Mouse (Mus musculus) MEL (cell line): ENCODE results near the gene B3gat3. TPM values are rescaled to one million over a fixed set of nuclear protein-coding genes. Genes with fewer than 3 reads are reported as not detected.

Experiments
- DNase-seq: peaks from one replicate; pipeline ENCODE4 v3.0.0; 2011; ENCODE audit warnings: low read depth, low spot score
- H3K27ac ChIP-seq: 2 replicates; pipeline ENCODE4 v1.5.1; 2012; ENCODE audit warnings: low read depth, mild to moderate bottlenecking, control low read depth, low read length, moderate library complexity; ENCODE audit not compliant: control insufficient read depth
- H3K27me3 ChIP-seq, 2 experiments: fragments of 150-350 bp in 1 of 2; sonication (generic) in 1 of 2; 2 replicates each; pipeline ENCODE4 v1.6.1; 2012; ENCODE audit warnings: low read length in 2 of 2, mild to moderate bottlenecking in 2 of 2, improper control_type of control experiment in 1 of 2, moderate library complexity in 1 of 2; ENCODE audit not compliant: insufficient read depth in 2 of 2, control insufficient read depth in 1 of 2
- H3K36me3 ChIP-seq, 2 experiments: 2 replicates each; pipeline ENCODE4 v1.6.1; 2012 to 2014; ENCODE audit warnings: low read length in 2 of 2, improper control_type of control experiment in 1 of 2, inconsistent platforms in 1 of 2, mild to moderate bottlenecking in 1 of 2; ENCODE audit not compliant: insufficient read depth in 2 of 2, control insufficient read depth in 1 of 2
- H3K4me1 ChIP-seq, 2 experiments: fragments of 150-350 bp in 1 of 2; sonication (generic) in 1 of 2; 2 replicates each; pipeline ENCODE4 v1.6.1; 2012; ENCODE audit warnings: low read length in 2 of 2, improper control_type of control experiment in 1 of 2, mild to moderate bottlenecking in 1 of 2; ENCODE audit not compliant: insufficient read depth in 2 of 2, control insufficient read depth in 1 of 2
- H3K4me3 ChIP-seq, 2 experiments: fragments of 150-350 bp in 1 of 2; sonication (generic) in 1 of 2; 2 replicates each; pipeline ENCODE4 v1.5.1; 2012; ENCODE audit warnings: low read depth in 2 of 2, low read length in 2 of 2, mild to moderate bottlenecking in 2 of 2, moderate library complexity in 2 of 2, control low read depth in 1 of 2, improper control_type of control experiment in 1 of 2; ENCODE audit not compliant: control insufficient read depth in 1 of 2, insufficient read depth in 1 of 2
- H3K79me2 ChIP-seq: 2 replicates; pipeline ENCODE4 v1.6.1; 2012; ENCODE audit warnings: mild to moderate bottlenecking, low read length, moderate library complexity; ENCODE audit not compliant: control insufficient read depth, poor library complexity, insufficient read depth
- H3K9ac ChIP-seq: 2 replicates; pipeline ENCODE4 v1.6.1; 2012; ENCODE audit warnings: low read depth, mild to moderate bottlenecking, control low read depth, low read length, moderate library complexity; ENCODE audit not compliant: control insufficient read depth, poor library complexity, severe bottlenecking
- H3K9me3 ChIP-seq: fragments of 150-350 bp; sonication (generic); replicated peaks from 2 replicates; pipeline ENCODE4 v1.6.1; 2012; ENCODE audit warnings: mild to moderate bottlenecking, low read length, improper control_type of control experiment, moderate library complexity; ENCODE audit not compliant: insufficient read depth
- BHLHE40 ChIP-seq: IDR thresholded peaks from 2 replicates; pipeline ENCODE4 v1.6.1; 2012; ENCODE audit warnings: low read depth, mild to moderate bottlenecking, inconsistent platforms, low read length, improper control_type of control experiment, borderline replicate concordance
- CHD1 ChIP-seq: IDR thresholded peaks from 2 replicates; pipeline ENCODE4 v1.6.1; 2012; ENCODE audit warnings: low read depth, mild to moderate bottlenecking, inconsistent platforms, low read length, improper control_type of control experiment
- CHD2 ChIP-seq: IDR thresholded peaks from 2 replicates; pipeline ENCODE4 v1.6.1; 2011; ENCODE audit warnings: low read length, improper control_type of control experiment
- CTCF ChIP-seq, 3 experiments: IDR thresholded peaks in 2 of 3; conservative IDR thresholded peaks in 1 of 3; 2 replicates each; pipeline ENCODE4 v1.5.1; 2011 to 2012; ENCODE audit warnings: low read length in 3 of 3, low read depth in 2 of 3, mild to moderate bottlenecking in 2 of 3, improper control_type of control experiment in 1 of 3, inconsistent platforms in 1 of 3, mixed read lengths in 1 of 3, moderate library complexity in 1 of 3; ENCODE audit not compliant: control insufficient read depth in 1 of 3, insufficient read depth in 1 of 3, poor library complexity in 1 of 3, severe bottlenecking in 1 of 3
- ETS1 ChIP-seq: IDR thresholded peaks from 2 replicates; pipeline ENCODE4 v1.6.1; 2012; ENCODE audit warnings: low read depth, mild to moderate bottlenecking, inconsistent platforms, low read length, improper control_type of control experiment, moderate library complexity
- GATA1 ChIP-seq: IDR thresholded peaks from 2 replicates; pipeline ENCODE4 v1.6.1; 2011; ENCODE audit warnings: low read depth, low read length, improper control_type of control experiment
- JUND ChIP-seq: IDR thresholded peaks from 2 replicates; pipeline ENCODE4 v1.6.1; 2011; ENCODE audit warnings: low read depth, mild to moderate bottlenecking, improper control_type of control experiment, low read length
- KAT2A ChIP-seq: conservative IDR thresholded peaks from 2 replicates; pipeline ENCODE4 v1.6.1; 2012; ENCODE audit warnings: low read depth, low read length, improper control_type of control experiment, inconsistent platforms
- MAFK ChIP-seq: IDR thresholded peaks from 2 replicates; pipeline ENCODE4 v1.6.1; 2011; ENCODE audit warnings: low read depth, mild to moderate bottlenecking, low read length, improper control_type of control experiment, borderline replicate concordance
- MAZ ChIP-seq: IDR thresholded peaks from 2 replicates; pipeline ENCODE4 v1.6.1; 2012; ENCODE audit warnings: low read depth, mild to moderate bottlenecking, inconsistent platforms, low read length, improper control_type of control experiment
- MEF2A ChIP-seq: IDR thresholded peaks from 2 replicates; pipeline ENCODE4 v1.6.1; 2014; ENCODE audit warnings: low read depth, mild to moderate bottlenecking, inconsistent platforms, low read length, improper control_type of control experiment; ENCODE audit not compliant: poor library complexity, insufficient replicate concordance, severe bottlenecking; ENCODE audit errors: extremely low read depth
- NRF1 ChIP-seq: IDR thresholded peaks from 2 replicates; pipeline ENCODE4 v1.6.1; 2014; ENCODE audit warnings: low read depth, mild to moderate bottlenecking, inconsistent platforms, low read length, improper control_type of control experiment, moderate library complexity; ENCODE audit not compliant: poor library complexity, insufficient read depth, severe bottlenecking
- POLR2A ChIP-seq, 2 experiments: IDR thresholded peaks; 2 replicates each; pipeline ENCODE4 v1.6.1; 2011 to 2012; ENCODE audit warnings: low read length in 2 of 2, mild to moderate bottlenecking in 2 of 2, control low read depth in 1 of 2, improper control_type of control experiment in 1 of 2, low read depth in 1 of 2, moderate library complexity in 1 of 2; ENCODE audit not compliant: control insufficient read depth in 1 of 2, insufficient read depth in 1 of 2, poor library complexity in 1 of 2
- POLR2AphosphoS2 ChIP-seq: IDR thresholded peaks from 2 replicates; pipeline ENCODE4 v1.6.1; 2011; ENCODE audit warnings: low read length, improper control_type of control experiment
- RAD21 ChIP-seq: IDR thresholded peaks from 2 replicates; pipeline ENCODE4 v1.6.1; 2011; ENCODE audit warnings: mild to moderate bottlenecking, low read depth, low read length, improper control_type of control experiment
- RCOR1 ChIP-seq: IDR thresholded peaks from 2 replicates; pipeline ENCODE4 v1.6.1; 2012; ENCODE audit warnings: low read depth, mild to moderate bottlenecking, inconsistent platforms, low read length, improper control_type of control experiment
- TBP ChIP-seq: IDR thresholded peaks from 2 replicates; pipeline ENCODE4 v1.8.0; 2011; ENCODE audit warnings: low read depth, low read length, improper control_type of control experiment
- TCF12 ChIP-seq: IDR thresholded peaks from 2 replicates; pipeline ENCODE4 v1.6.1; 2014; ENCODE audit warnings: low read depth, mild to moderate bottlenecking, inconsistent platforms, low read length, improper control_type of control experiment, moderate library complexity
- USF1 ChIP-seq: IDR thresholded peaks from 2 replicates; pipeline ENCODE4 v1.6.1; 2014; ENCODE audit warnings: low read depth, mild to moderate bottlenecking, inconsistent platforms, low read length, improper control_type of control experiment, moderate library complexity
- polyA plus RNA-seq, 2 experiments: library from polyadenylated mRNA; stranded (reverse) in 1 of 2; unstranded in 1 of 2; fragments of >175 nt in 1 of 2; fragments of >200 nt in 1 of 2; gene quantifications; 2 replicates each; pipeline versions ENCODE4 v1.2.1 to v1.2.4; 2012; ENCODE audit warnings: low replicate concordance in 2 of 2, low read depth in 1 of 2; ENCODE audit not compliant: insufficient read length in 2 of 2, insufficient read depth in 1 of 2, missing spikeins in 1 of 2
- total RNA-seq: library from RNA; depleted of rRNA; stranded (reverse); fragments of 300-350 nt; gene quantifications from 2 replicates; pipeline ENCODE4 v1.2.3, GENCODE M21; 2012

B3gat3 gene
- total and polyA plus RNA-seq, 3 experiments = 26.2 to 35.4 TPM; not detected in 1

DNA sequence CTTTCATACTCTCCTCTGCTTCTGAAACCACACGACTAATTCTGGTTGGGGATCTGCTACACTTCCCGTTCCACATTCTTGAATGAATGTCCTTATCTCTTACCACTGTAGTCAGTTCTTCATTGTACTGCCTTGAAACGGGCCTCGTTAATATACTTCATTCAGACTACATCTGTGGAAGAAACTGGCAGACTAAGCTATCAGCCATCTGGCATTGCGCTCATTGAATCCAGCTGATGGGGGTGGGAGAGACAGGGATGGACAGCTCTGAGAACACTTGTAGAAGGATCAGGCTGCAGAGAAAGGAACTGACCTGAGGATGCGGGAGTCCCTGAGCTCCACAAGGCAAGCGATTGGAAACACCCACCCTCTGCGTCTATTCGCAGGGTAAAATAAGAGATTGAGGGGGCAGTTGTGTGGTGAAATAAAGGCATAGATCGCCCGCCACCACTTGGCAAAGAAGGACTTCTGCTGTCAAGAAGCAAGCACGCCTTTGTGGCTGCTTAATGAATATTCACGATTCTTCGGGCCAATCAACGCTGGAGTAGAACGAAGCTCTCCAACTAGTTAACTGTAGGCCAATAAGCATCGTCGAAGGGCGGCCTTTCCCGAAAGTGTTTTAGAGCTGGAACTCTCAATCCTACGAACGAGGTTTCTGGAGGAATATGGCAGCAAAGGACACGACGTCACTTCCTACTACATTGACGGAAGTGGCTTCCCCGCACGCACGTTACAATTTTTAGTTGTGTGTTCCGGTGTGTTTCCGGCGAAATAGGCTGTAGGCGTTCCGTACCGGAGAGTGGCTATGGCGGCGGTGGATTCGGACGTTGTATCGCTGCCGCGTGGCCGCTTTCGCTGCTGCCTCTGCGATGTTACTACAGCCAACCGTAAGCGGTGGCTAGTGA lies 33.2 kb downstream of the B3gat3 start, which contains the start of gene Tut1 (continued):
- TF ChIP-seq MEF2A = no peak
- TF ChIP-seq RAD21 = no peak; the same call in 1 of the 2 replicates
- no peak; the same call in 1 of the 2 replicates for TF ChIP-seq JUND
- no peak for TF ChIP-seq CTCF (IDR thresholded peaks at IDR 0.05 in 2 of 3, conservative IDR thresholded peaks at IDR 0.05 in 1 of 3; ENCODE audit: control insufficient read depth in 1 of 3, insufficient read depth in 1 of 3, low read depth in 2 of 3, low read length in 3 of 3, poor library complexity in 1 of 3, severe bottlenecking in 1 of 3)
- TF ChIP-seq NRF1 = no peak
- TF ChIP-seq TCF12 = peak; percentile 60
- TF ChIP-seq GATA1 = peak; percentile 79
- TF ChIP-seq TBP = peak; percentile 96
- peak; percentile 85 for TF ChIP-seq KAT2A
- TF ChIP-seq MAFK = no peak
- peak; percentile 72 for TF ChIP-seq ETS1
- TF ChIP-seq RCOR1 = 0 out of 2 replicates have a peak, but pooled peaks have one; percentile 22
- TF ChIP-seq CHD1 = peak; percentile 32; the same call in 1 of the 2 replicates
- TF ChIP-seq CHD2 = no peak

DNA sequence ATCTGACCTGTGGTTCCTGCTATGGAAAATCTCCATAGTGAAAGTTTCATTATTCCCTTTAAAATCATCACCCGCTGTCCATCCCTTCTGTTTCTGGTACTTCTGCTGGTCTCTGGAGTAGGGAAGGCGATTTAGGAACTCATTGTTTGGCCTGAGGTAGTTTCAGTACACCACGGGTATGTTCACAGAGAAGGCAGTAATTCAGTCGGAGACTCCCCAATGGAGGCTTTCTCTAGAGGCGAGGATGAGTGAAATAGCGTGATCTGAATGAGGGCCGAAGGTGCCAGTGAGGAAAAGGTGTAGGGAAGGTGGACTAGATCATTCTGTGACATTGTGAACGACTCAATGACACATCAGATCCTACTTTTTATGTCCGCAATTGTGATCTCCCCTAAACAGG lies 34.0 kb downstream of the B3gat3 start:
- no peaks in the 10 kb centered on the region for H3K27me3 ChIP-seq
- no peak for TF ChIP-seq USF1
- no peak for TF ChIP-seq POLR2AphosphoS2
- TF ChIP-seq POLR2A (IDR thresholded peaks at IDR 0.05; ENCODE audit: control insufficient read depth in 1 of 2, insufficient read depth in 1 of 2, low read depth in 1 of 2, low read length in 2 of 2, poor library complexity in 1 of 2) = no peak
- no peak for TF ChIP-seq TCF12
- TF ChIP-seq ETS1 = no peak
- no peak for TF ChIP-seq BHLHE40
- TF ChIP-seq MAZ = no peak
- peaks cover 37% of the 10 kb centered on the region for H3K79me2 ChIP-seq
- H3K9ac ChIP-seq = peak overlapping the region; percentile 83
- peak overlapping the region; percentile 67 to 81 for H3K4me3 ChIP-seq
- peaks cover 9 to 25% of the 10 kb centered on the region in 2 experiments for H3K4me1 ChIP-seq
- H3K27ac ChIP-seq = peak overlapping the region; percentile 82
- peaks cover 22 to 47% of the 10 kb centered on the region in 2 experiments for H3K36me3 ChIP-seq
- no peaks in the 10 kb centered on the region for H3K9me3 ChIP-seq
- DNase-seq = peak; percentile 43
